Mouse (Mus musculus): ENCODE data around the gene Npb. TPM values are rescaled to one million over a fixed set of nuclear protein-coding genes. Genes with fewer than 3 reads are reported as not detected.
A peak's percentile ranks its signal among the peaks of the same experiment; 100 is the strongest.

Npb gene
- total and polyA plus RNA-seq, 3 experiments, result not detected

DNA sequence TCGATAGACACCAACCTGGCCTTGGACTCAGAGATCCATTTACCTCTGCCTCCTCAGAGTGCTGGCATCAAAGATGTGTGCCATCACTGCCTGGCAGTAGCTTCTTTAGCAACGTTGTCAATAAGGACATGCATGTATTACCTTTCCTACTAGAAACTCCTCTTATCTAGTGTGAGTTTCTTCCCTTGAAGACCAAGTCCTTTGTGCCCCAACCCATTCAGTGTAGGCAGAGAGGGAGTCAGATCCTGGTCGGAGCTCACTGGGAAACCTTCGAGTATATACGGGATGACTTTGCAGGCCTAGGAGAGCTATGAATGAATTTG lies 34.0 kb upstream of the Npb start:
- peak overlapping the region; percentile 98 for H3K27ac ChIP-seq
- peak overlapping the region; percentile 85; the same call in 1 of the 2 replicates for H3K4me3 ChIP-seq
- WGBS, result 10% methylated on average over 5 of the region's 5 CpGs
- intact Hi-C loops (cut with DNase I), result no loop called here
- H3K4me1 ChIP-seq (ENCODE audit: control insufficient read depth, insufficient read depth, low read length), result peaks cover 6% of the 10 kb centered on the region
- peaks cover 1% of the 10 kb centered on the region; the same call in 1 of the 2 replicates for H3K79me2 ChIP-seq (replicated peaks; ENCODE audit: control insufficient read depth, insufficient read depth, low read length)
- TF ChIP-seq CTCF (IDR thresholded peaks at IDR 0.05) (no peak), EP300 (IDR thresholded peaks at IDR 0.05; ENCODE audit: insufficient read depth, low read depth, low read length) (no peak), POLR2A (IDR thresholded peaks at IDR 0.05; ENCODE audit: insufficient read depth, low read depth, low read length) (no peak)
- no peaks in the 10 kb centered on the region for H3K27me3 ChIP-seq (ENCODE audit: control insufficient read depth, insufficient read depth, low read length)
- no peak for DNase-seq
- H3K36me3 ChIP-seq (ENCODE audit: control insufficient read depth, insufficient read depth, low read length), result no peaks in the 10 kb centered on the region; the same call in 1 of the 2 replicates
- H3K9ac ChIP-seq (ENCODE audit: low read depth, low read length), result 0 out of 2 replicates have a peak overlapping the region, but pooled peaks have one; percentile 19

DNA sequence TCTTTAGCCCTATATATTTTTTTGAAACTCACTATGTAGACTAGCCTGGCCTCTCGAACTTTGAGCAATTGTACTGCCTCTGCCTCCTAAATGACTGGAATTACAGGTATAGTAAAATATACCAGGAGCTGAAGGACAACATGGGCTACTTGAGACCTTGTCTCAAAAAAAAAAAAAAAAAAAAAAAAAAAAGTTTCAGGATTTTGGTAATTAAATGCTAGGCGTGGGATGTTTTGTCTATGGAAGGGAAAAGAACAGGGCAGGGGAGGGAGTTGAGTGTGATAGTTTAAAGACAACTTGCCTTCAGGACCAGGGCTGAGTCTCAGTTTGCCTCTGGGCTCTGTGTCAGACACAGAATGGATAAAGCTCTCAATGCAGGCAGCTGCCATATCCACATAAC lies 33.2 kb upstream of the Npb start:
- Histone ChIP-seq H3K4me3 (no peak overlapping the region), H3K27me3 (ENCODE audit: control insufficient read depth, insufficient read depth, low read length) (no peaks in the 10 kb centered on the region), H3K27ac (no peak overlapping the region), H3K4me1 (ENCODE audit: control insufficient read depth, insufficient read depth, low read length) (peaks cover 9% of the 10 kb centered on the region), H3K79me2 (replicated peaks; ENCODE audit: control insufficient read depth, insufficient read depth, low read length) (peaks cover 1% of the 10 kb centered on the region; the same call in 1 of the 2 replicates), H3K9ac (ENCODE audit: low read depth, low read length) (no peak overlapping the region), H3K36me3 (ENCODE audit: control insufficient read depth, insufficient read depth, low read length) (peaks cover 6% of the 10 kb centered on the region)
- WGBS, result 82% methylated on average over 2 of the region's 2 CpGs
- TF ChIP-seq POLR2A (IDR thresholded peaks at IDR 0.05; ENCODE audit: insufficient read depth, low read depth, low read length), result no peak
- no peak for TF ChIP-seq EP300 (IDR thresholded peaks at IDR 0.05; ENCODE audit: insufficient read depth, low read depth, low read length)
- TF ChIP-seq CTCF (IDR thresholded peaks at IDR 0.05), result no peak
- no peak for DNase-seq
- intact Hi-C loops (cut with DNase I), result no loop called here

DNA sequence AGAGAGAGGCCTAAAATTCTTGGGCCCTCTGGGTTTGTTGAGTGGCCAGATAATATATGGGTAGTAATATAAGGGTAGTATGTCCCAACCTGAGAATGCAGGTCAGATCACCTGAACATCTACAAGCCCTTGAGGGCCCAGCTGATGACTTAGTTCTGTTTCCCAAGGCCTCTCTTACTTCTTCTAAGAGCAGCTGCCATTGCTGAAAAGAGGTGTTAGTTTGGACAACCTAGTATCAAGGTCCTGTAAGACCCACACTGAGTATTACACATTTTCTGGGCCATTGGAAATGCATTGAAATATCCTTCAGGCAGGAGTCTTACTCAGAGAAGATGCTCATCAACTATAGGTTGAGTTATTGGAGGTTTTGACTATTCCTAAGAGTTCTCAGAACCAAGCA lies 32.3 kb upstream of the Npb start:
- H3K79me2 ChIP-seq (replicated peaks; ENCODE audit: control insufficient read depth, insufficient read depth, low read length), result peaks cover 7% of the 10 kb centered on the region; the same call in 1 of the 2 replicates
- intact Hi-C loops (cut with DNase I), result no loop called here
- no peak overlapping the region for H3K4me3 ChIP-seq
- no peak overlapping the region for H3K27ac ChIP-seq
- no peak overlapping the region for H3K9ac ChIP-seq (ENCODE audit: low read depth, low read length)
- H3K27me3 ChIP-seq (ENCODE audit: control insufficient read depth, insufficient read depth, low read length), result no peaks in the 10 kb centered on the region
- no peak for DNase-seq
- peaks cover 6% of the 10 kb centered on the region for H3K36me3 ChIP-seq (ENCODE audit: control insufficient read depth, insufficient read depth, low read length)
- H3K4me1 ChIP-seq (ENCODE audit: control insufficient read depth, insufficient read depth, low read length), result peaks cover 13% of the 10 kb centered on the region
- TF ChIP-seq POLR2A (IDR thresholded peaks at IDR 0.05; ENCODE audit: insufficient read depth, low read depth, low read length) (no peak), CTCF (IDR thresholded peaks at IDR 0.05) (no peak)

DNA sequence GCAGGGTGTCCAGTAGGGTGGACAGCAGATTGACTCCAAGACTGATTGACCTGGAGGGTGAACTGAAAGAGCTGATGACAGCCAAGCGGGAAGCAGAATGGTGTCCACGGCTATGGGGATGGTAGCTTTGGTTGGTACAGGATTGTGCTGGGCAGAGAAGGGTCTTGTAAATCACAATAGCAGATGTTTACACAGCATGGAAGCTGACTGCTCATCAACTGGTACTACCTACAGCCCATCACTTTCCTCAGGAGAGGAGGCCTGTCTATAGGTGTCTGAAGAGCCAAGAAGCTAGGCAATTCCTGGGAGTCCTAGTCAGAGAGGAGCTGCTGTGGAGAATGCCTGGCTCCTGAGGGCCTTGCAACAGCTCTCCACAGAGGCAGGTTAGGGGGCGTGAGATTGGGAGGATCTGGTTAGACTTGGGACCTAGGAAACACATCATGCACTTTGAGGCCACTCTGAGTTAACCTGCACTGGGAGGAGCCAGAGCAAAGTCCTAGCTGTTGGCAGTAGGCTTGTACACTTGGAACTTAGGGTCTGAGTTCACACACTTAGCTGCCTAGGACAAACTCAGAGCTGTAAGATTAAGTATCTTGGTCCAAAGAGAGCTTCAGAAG lies 31.8 kb upstream of the Npb start:
- Histone ChIP-seq H3K27me3 (ENCODE audit: control insufficient read depth, insufficient read depth, low read length) (no peaks in the 10 kb centered on the region), H3K27ac (no peak overlapping the region), H3K4me3 (no peak overlapping the region), H3K79me2 (replicated peaks; ENCODE audit: control insufficient read depth, insufficient read depth, low read length) (peaks cover 7% of the 10 kb centered on the region), H3K9ac (ENCODE audit: low read depth, low read length) (no peak overlapping the region), H3K36me3 (ENCODE audit: control insufficient read depth, insufficient read depth, low read length) (peaks cover 6% of the 10 kb centered on the region), H3K4me1 (ENCODE audit: control insufficient read depth, insufficient read depth, low read length) (peaks cover 11% of the 10 kb centered on the region)
- DNase-seq, result no peak
- 78% methylated on average over 3 of the region's 3 CpGs for WGBS
- TF ChIP-seq EP300 (IDR thresholded peaks at IDR 0.05; ENCODE audit: insufficient read depth, low read depth, low read length) (0 out of 2 replicates have a peak, but pooled peaks have one; percentile 8), CTCF (IDR thresholded peaks at IDR 0.05) (no peak)
- intact Hi-C loops (cut with DNase I), result no loop called here

DNA sequence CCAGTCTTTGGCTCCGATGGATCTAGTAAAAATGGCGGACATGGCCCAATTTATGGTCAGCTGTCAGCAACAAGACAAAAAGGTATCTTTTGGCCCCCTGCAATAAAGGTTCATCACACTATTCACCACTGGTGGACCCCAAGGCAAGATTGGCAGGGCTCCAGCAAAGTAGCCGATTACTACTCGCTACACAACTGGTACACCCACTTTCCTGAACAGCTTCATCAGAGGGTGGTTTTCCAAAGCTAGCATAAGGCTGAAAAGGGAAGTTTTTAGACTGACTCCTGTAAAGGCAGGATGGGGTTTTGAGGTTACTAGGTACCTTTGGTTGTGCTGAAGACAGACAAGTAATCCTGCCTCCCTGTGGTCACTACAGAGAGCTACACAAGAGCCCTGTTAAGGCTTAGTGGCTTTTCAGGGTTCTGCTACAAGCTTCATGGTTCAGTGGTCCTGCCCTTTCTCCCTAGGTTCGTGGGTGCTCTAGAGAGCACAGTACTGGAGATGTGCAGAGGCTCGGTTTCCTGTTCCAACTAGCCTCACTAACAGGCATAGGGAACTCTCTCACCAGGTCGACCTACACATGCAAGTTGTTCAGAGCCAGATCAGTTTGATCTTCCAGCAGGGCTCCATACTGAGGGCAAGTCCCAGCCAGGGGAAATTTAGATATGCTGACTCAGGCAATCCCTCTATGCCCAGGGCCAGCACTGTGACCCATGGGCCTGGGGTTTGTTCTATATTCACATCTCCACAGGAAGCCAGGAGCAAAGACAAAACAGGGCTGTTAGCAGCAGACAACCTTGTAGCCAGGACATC lies 30.9 kb upstream of the Npb start:
- Histone ChIP-seq H3K27me3 (ENCODE audit: control insufficient read depth, insufficient read depth, low read length) (no peaks in the 10 kb centered on the region), H3K4me3 (no peak overlapping the region), H3K27ac (no peak overlapping the region), H3K79me2 (replicated peaks; ENCODE audit: control insufficient read depth, insufficient read depth, low read length) (peaks cover 5% of the 10 kb centered on the region), H3K36me3 (ENCODE audit: control insufficient read depth, insufficient read depth, low read length) (peaks cover 6% of the 10 kb centered on the region), H3K9ac (ENCODE audit: low read depth, low read length) (no peak overlapping the region), H3K4me1 (ENCODE audit: control insufficient read depth, insufficient read depth, low read length) (peaks cover 8% of the 10 kb centered on the region)
- TF ChIP-seq CTCF (IDR thresholded peaks at IDR 0.05) (peak; percentile 67), POLR2A (IDR thresholded peaks at IDR 0.05; ENCODE audit: insufficient read depth, low read depth, low read length) (no peak)
- 79% methylated on average over 7 of the region's 7 CpGs for WGBS
- no peak for DNase-seq
- intact Hi-C loops (cut with DNase I), result loop anchor here (2.0 kb wide), 1 partner anchor 63 kb away; no protein-coding TSS in a partner anchor

GRCm38 (mm10) chr11:120578024-120578693 lies 30.1 kb upstream of the Npb start:
- no peak for TF ChIP-seq EP300 (IDR thresholded peaks at IDR 0.05; ENCODE audit: insufficient read depth, low read depth, low read length)
- TF ChIP-seq POLR2A (IDR thresholded peaks at IDR 0.05; ENCODE audit: insufficient read depth, low read depth, low read length), result no peak
- TF ChIP-seq CTCF (IDR thresholded peaks at IDR 0.05), result no peak
- Histone ChIP-seq H3K4me1 (ENCODE audit: control insufficient read depth, insufficient read depth, low read length) (peaks cover 8% of the 10 kb centered on the region), H3K36me3 (ENCODE audit: control insufficient read depth, insufficient read depth, low read length) (peaks cover 6% of the 10 kb centered on the region), H3K27me3 (ENCODE audit: control insufficient read depth, insufficient read depth, low read length) (no peaks in the 10 kb centered on the region), H3K9ac (ENCODE audit: low read depth, low read length) (no peak overlapping the region), H3K79me2 (replicated peaks; ENCODE audit: control insufficient read depth, insufficient read depth, low read length) (peaks cover 5% of the 10 kb centered on the region), H3K4me3 (no peak overlapping the region), H3K27ac (no peak overlapping the region)
- WGBS, result 75% methylated on average over 10 of the region's 10 CpGs
- intact Hi-C loops (cut with DNase I), result loop anchor here (2.0 kb wide), 1 partner anchor 63 kb away; no protein-coding TSS in a partner anchor
- DNase-seq, result peak in 1 of 2 experiments; percentile 33

All from heart, adult 2 months (tissue).